Mouse (Mus musculus) kidney, embryonic 16.5 days (tissue): ENCODE data around the gene Krt76. TPM values are rescaled to one million over a fixed set of nuclear protein-coding genes. Genes with fewer than 3 reads are reported as not detected.
A peak's percentile ranks its signal among the peaks of the same experiment; 100 is the strongest.

Experiments used
- ATAC-seq: fragments of 200-750 bp; cut with Nextera tagmentation; 2 replicates; pipeline ENCODE4 v1.8.0; 2017; ENCODE audit warnings: moderate TSS enrichment; ENCODE audit not compliant: low FRiP score, low TSS enrichment
- H3K27ac ChIP-seq: fragments of 300-500 bp; sonication (generic); 2 replicates; pipeline ENCODE4 v1.5.1; 2014; ENCODE audit warnings: low read length
- H3K27me3 ChIP-seq: fragments of 300-500 bp; sonication (generic); 2 replicates; pipeline ENCODE4 v1.6.1; 2014; ENCODE audit warnings: low read length, control low read depth, mixed read lengths; ENCODE audit not compliant: insufficient read depth
- H3K36me3 ChIP-seq: fragments of 300-500 bp; sonication (generic); 2 replicates; pipeline ENCODE4 v1.6.1; 2014; ENCODE audit warnings: low read length, control low read depth, mixed read lengths; ENCODE audit not compliant: insufficient read depth
- H3K4me1 ChIP-seq: fragments of 300-500 bp; sonication (generic); 2 replicates; pipeline ENCODE4 v1.6.1; 2014; ENCODE audit warnings: low read length, control low read depth, mixed read lengths; ENCODE audit not compliant: insufficient read depth
- H3K4me2 ChIP-seq: fragments of 300-500 bp; sonication (generic); replicated peaks from 2 replicates; pipeline ENCODE4 v1.6.1; 2014; ENCODE audit warnings: low read depth, low read length
- H3K4me3 ChIP-seq: fragments of 300-500 bp; sonication (generic); 2 replicates; pipeline ENCODE4 v1.5.1; 2014; ENCODE audit warnings: mild to moderate bottlenecking, low read length
- H3K9ac ChIP-seq: fragments of 300-500 bp; sonication (generic); replicated peaks from 2 replicates; pipeline ENCODE4 v1.6.1; 2014; ENCODE audit warnings: low read length
- H3K9me3 ChIP-seq: fragments of 300-500 bp; sonication (generic); 2 replicates; pipeline ENCODE4 v1.6.1; 2016; ENCODE audit warnings: low read length, control low read depth
- WGBS: fragments of 180-500 bp; shearing (Covaris S2); extraction: QIAGEN DNeasy Blood & Tissue Kit; methylation state at CpG from one replicate; pipeline ENCODE4 v1.1.7; 2014; 5-methylcytosine and 5-hydroxymethylcytosine counted together
- polyA plus RNA-seq: library from polyadenylated mRNA; unstranded; fragments of >200 nt; fragmentation: Nextera tagmentation; extraction: Ambion mirVana; gene quantifications from 2 replicates; pipeline ENCODE4 v1.2.1, GENCODE M21; 2015

Krt76 gene
- not detected in 2 replicates for polyA plus RNA-seq

- no peaks in the 10 kb centered on the region for H3K9me3 ChIP-seq
- no peak for ATAC-seq
- H3K27me3 ChIP-seq: no peaks in the 10 kb centered on the region
- 48% methylated on average over 4 of the region's 4 CpGs for whole genome bisulfite sequencing
- H3K9ac ChIP-seq: no peak within 1 kb of the TSS
- H3K27ac ChIP-seq: no peak within 1 kb of the TSS
- no peaks in the 10 kb centered on the region for H3K36me3 ChIP-seq
- no peaks in the 10 kb centered on the region for H3K4me1 ChIP-seq
- H3K4me2 ChIP-seq: no peak within 1 kb of the TSS
- H3K4me3 ChIP-seq: no peak within 1 kb of the TSS
Observed at GRCm38 (mm10) chr15:101892820-101893219, at the start of gene Krt76. TSS of gene Krt76 (minus strand) at chr15:101892920.

GRCm38 (mm10) chr15:101941948-101942347 is 49.2 kb upstream of the Krt76 start:
- ATAC-seq: peak; percentile 64; the same call in 1 of the 2 replicates

GRCm38 (mm10) chr15:101940274-101940829 is 47.6 kb upstream of the Krt76 start, which contains the start of gene Krt79:
TSS of gene Krt79 (minus strand) at chr15:101940324.
- Histone ChIP-seq H3K27ac (no peak within 1 kb of the TSS), H3K36me3 (no peaks in the 10 kb centered on the region), H3K27me3 (no peaks in the 10 kb centered on the region), H3K9me3 (no peaks in the 10 kb centered on the region), H3K9ac (no peak within 1 kb of the TSS), H3K4me1 (peaks cover 15% of the 10 kb centered on the region), H3K4me3 (no peak within 1 kb of the TSS), H3K4me2 (no peak within 1 kb of the TSS)
- WGBS: 75% methylated on average over 5 of the region's 6 CpGs
- no peak; the same call in 1 of the 2 replicates for ATAC-seq

More at GRCm38 (mm10) chr15:101941948-101942347, 49.2 kb upstream of the Krt76 start:
- Histone ChIP-seq H3K36me3 (no peaks in the 10 kb centered on the region), H3K9ac (no peak overlapping the region), H3K9me3 (no peaks in the 10 kb centered on the region), H3K4me1 (peaks cover 15% of the 10 kb centered on the region), H3K4me3 (no peak overlapping the region), H3K4me2 (no peak overlapping the region), H3K27me3 (no peaks in the 10 kb centered on the region), H3K27ac (peak overlapping the region; percentile 32; the same call in 1 of the 2 replicates)
- 25% methylated on average over 8 of the region's 8 CpGs for WGBS

GRCm38 (mm10) chr15:101938600-101939308 is 46.0 kb upstream of the Krt76 start:
- WGBS: 77% methylated on average over 9 of the region's 9 CpGs
- H3K4me3 ChIP-seq: no peak overlapping the region
- no peak for ATAC-seq
- H3K36me3 ChIP-seq: no peaks in the 10 kb centered on the region
- no peak overlapping the region for H3K9ac ChIP-seq
- no peak overlapping the region for H3K4me2 ChIP-seq
- no peaks in the 10 kb centered on the region for H3K27me3 ChIP-seq
- peaks cover 15% of the 10 kb centered on the region for H3K4me1 ChIP-seq
- no peaks in the 10 kb centered on the region for H3K9me3 ChIP-seq
- H3K27ac ChIP-seq: no peak overlapping the region

GRCm38 (mm10) chr15:101933024-101933423 is 40.3 kb upstream of the Krt76 start:
- peaks cover 11% of the 10 kb centered on the region for H3K27me3 ChIP-seq
- no peak for ATAC-seq
- no peaks in the 10 kb centered on the region for H3K9me3 ChIP-seq
- H3K4me1 ChIP-seq: peaks cover 15% of the 10 kb centered on the region
- WGBS: 42% methylated on average over 6 of the region's 6 CpGs
- H3K4me2 ChIP-seq: no peak overlapping the region
- H3K27ac ChIP-seq: no peak overlapping the region
- no peak overlapping the region for H3K9ac ChIP-seq
- no peaks in the 10 kb centered on the region for H3K36me3 ChIP-seq
- no peak overlapping the region for H3K4me3 ChIP-seq

GRCm38 (mm10) chr15:101929666-101930065 is 36.9 kb upstream of the Krt76 start:
- H3K36me3 ChIP-seq: no peaks in the 10 kb centered on the region
- peak overlapping the region; percentile 18; the same call in 1 of the 2 replicates for H3K9ac ChIP-seq
- no peak for ATAC-seq
- H3K27ac ChIP-seq: no peak overlapping the region
- H3K9me3 ChIP-seq: no peaks in the 10 kb centered on the region
- peak overlapping the region; percentile 24 for H3K4me3 ChIP-seq
- H3K4me2 ChIP-seq: peak overlapping the region; percentile 58
- peaks cover 11% of the 10 kb centered on the region for H3K27me3 ChIP-seq
- WGBS: 3% methylated on average over 17 of the region's 17 CpGs
- peaks cover 26% of the 10 kb centered on the region for H3K4me1 ChIP-seq

GRCm38 (mm10) chr15:101929087-101929486 is 36.4 kb upstream of the Krt76 start:
- Histone ChIP-seq H3K4me1 (peaks cover 26% of the 10 kb centered on the region), H3K36me3 (no peaks in the 10 kb centered on the region), H3K4me2 (peak overlapping the region; percentile 58), H3K9me3 (no peaks in the 10 kb centered on the region), H3K4me3 (no peak overlapping the region), H3K9ac (0 out of 2 replicates have a peak overlapping the region, but pooled peaks have one; percentile 18), H3K27ac (no peak overlapping the region), H3K27me3 (peaks cover 11% of the 10 kb centered on the region)
- ATAC-seq: no peak
- 17% methylated on average over 9 of the region's 9 CpGs for WGBS

- Histone ChIP-seq H3K27ac (no peak overlapping the region), H3K27me3 (peaks cover 11% of the 10 kb centered on the region), H3K4me2 (no peak overlapping the region), H3K36me3 (no peaks in the 10 kb centered on the region), H3K9ac (no peak overlapping the region), H3K9me3 (no peaks in the 10 kb centered on the region), H3K4me1 (peaks cover 26% of the 10 kb centered on the region), H3K4me3 (no peak overlapping the region)
- WGBS: 32% methylated on average over 12 of the region's 12 CpGs
- peak; percentile 65; the same call in 1 of the 2 replicates for ATAC-seq
Observed at GRCm38 (mm10) chr15:101927340-101928080, 34.8 kb upstream of the Krt76 start.

GRCm38 (mm10) chr15:101925041-101925440 is 32.3 kb upstream of the Krt76 start:
- 70% methylated on average over 1 of the region's 1 CpGs for WGBS
- Histone ChIP-seq H3K4me1 (peaks cover 22% of the 10 kb centered on the region), H3K4me3 (no peak overlapping the region), H3K27me3 (peaks cover under 1% of the 10 kb centered on the region; the same call in 1 of the 2 replicates), H3K9me3 (no peaks in the 10 kb centered on the region), H3K4me2 (no peak overlapping the region), H3K9ac (no peak overlapping the region), H3K27ac (no peak overlapping the region), H3K36me3 (no peaks in the 10 kb centered on the region)
- ATAC-seq: no peak
